Mouse (Mus musculus) regulatory T cell (primary cell): ENCODE results near the gene Slco1a5.

ENCODE experiments used
- in situ Hi-C: fragments of 300-600 bp; cut with MboI, MseI; formaldehyde crosslinking; loops from one replicate; pipeline ENCODE4 v1.15.1; 2025; ENCODE audit warnings: high pct_unique_total_duplicates

Gene Slco1a5

GRCm38 (mm10) chr6:142298098-142298497, 24.7 kb downstream of the Slco1a5 start, which contains the start of gene Iapp:
Iapp (plus strand) TSS chr6:142298423.
- in situ Hi-C loops: no loop called here

- in situ Hi-C loops: no loop called here
Measured at GRCm38 (mm10) chr6:142289413-142290118, 33.2 kb downstream of the Slco1a5 start.

- in situ Hi-C loops: no loop called here
Measured at GRCm38 (mm10) chr6:142275721-142276442, 46.9 kb downstream of the Slco1a5 start.

GRCm38 (mm10) chr6:142250738-142251307, 72.0 kb downstream of the Slco1a5 start:
- in situ Hi-C loops: loop anchor here (10.0 kb wide), 1 partner anchor 1664 kb away; no protein-coding TSS in a partner anchor

- in situ Hi-C loops: no loop called here
Measured at GRCm38 (mm10) chr6:142245065-142245464, 77.7 kb downstream of the Slco1a5 start.

- in situ Hi-C loops: no loop called here
Measured at GRCm38 (mm10) chr6:142239468-142239867, 83.3 kb downstream of the Slco1a5 start.

GRCm38 (mm10) chr6:142220138-142220537, 102.6 kb downstream of the Slco1a5 start:
- in situ Hi-C loops: no loop called here

- in situ Hi-C loops: no loop called here
Measured at GRCm38 (mm10) chr6:142211821-142212220, 111.0 kb downstream of the Slco1a5 start.

GRCm38 (mm10) chr6:142209749-142210148, 113.0 kb downstream of the Slco1a5 start:
- in situ Hi-C loops: no loop called here

GRCm38 (mm10) chr6:142208421-142208820, 114.4 kb downstream of the Slco1a5 start, which contains the start of gene Slco1a6:
Slco1a6 (minus strand) TSS chr6:142208521.
- in situ Hi-C loops: no loop called here

GRCm38 (mm10) chr6:142200524-142200923, 122.3 kb downstream of the Slco1a5 start:
- in situ Hi-C loops: no loop called here

- in situ Hi-C loops: no loop called here
Measured at GRCm38 (mm10) chr6:142194245-142194644, 128.5 kb downstream of the Slco1a5 start.

- in situ Hi-C loops: no loop called here
Measured at GRCm38 (mm10) chr6:142191962-142192361, 130.8 kb downstream of the Slco1a5 start.

GRCm38 (mm10) chr6:142187426-142187825, 135.4 kb downstream of the Slco1a5 start:
- in situ Hi-C loops: no loop called here

- in situ Hi-C loops: no loop called here
Measured at GRCm38 (mm10) chr6:142185868-142186415, 136.8 kb downstream of the Slco1a5 start.
